Mouse (Mus musculus) right cerebral cortex, postnatal 10 days (tissue): Measurements from ENCODE around the gene Ces2g.

Experiments
- DNase-seq, 2 experiments: peaks; one replicate each; pipeline ENCODE4 v3.0.0; 2021; ENCODE audit warnings: low spot score in 2 of 2

Gene Ces2g

GRCm38 (mm10) chr8:104961537-104961961 is at the start of gene Ces2g:
TSS of gene Ces2g (plus strand) at chr8:104961718.
- no peak for DNase-seq

DNA sequence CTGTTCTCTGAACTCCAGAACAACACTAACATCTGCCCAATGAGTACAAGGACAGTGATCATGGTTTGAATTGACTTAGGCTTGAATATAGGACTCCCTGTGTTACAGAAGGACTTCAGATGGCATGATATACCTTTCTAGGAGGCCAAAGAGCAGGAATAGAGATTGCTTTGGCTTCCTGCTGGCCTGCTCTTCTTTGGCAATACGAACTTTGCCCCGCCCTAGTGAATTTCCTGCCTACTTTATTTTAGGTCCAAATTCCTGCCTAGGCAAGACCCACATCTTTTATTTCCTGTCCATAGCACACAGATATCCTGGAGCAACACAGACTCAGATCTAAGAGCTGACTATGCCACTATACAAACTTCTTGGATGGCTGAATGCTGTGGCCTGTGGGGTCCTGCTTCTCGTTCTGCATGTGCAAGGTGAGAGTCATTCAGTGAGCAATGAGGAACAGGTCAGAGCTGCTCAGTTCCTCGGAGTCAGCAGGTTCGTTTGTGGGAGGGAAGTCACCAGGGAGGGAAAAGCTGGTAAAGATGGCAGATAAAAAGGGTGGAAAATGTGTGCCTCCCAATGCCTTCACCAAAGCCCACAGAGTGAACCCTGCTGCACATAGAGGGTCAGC is 35.4 kb upstream of the Ces2g start, which contains the start of gene Ces2e:
TSS of gene Ces2e (plus strand) at position 289 of the 625 bp plus-strand sequence.
- no peak for DNase-seq

- DNase-seq, result no peak
Measured at GRCm38 (mm10) chr8:104927301-104927700, 34.2 kb upstream of the Ces2g start.

DNA sequence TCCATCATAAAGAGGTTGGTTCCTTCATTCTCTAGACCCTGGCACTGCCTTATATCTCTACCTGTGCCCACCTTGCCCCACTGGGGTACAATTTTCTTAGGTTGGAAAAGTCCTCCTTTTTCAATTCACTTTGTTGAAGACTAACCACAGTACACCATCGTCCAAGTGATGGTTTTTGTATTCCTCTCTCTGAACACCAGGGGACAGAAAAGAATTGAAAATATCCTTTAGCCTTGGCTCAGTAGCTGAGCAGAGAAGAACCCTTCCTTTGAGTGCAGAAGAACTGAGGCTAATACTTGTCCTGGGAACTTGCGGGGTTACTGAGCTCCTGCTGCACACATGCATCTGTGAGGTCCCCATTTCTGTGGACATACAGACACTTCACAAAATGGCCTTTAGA is 16.9 kb upstream of the Ces2g start:
- no peak for DNase-seq

DNA sequence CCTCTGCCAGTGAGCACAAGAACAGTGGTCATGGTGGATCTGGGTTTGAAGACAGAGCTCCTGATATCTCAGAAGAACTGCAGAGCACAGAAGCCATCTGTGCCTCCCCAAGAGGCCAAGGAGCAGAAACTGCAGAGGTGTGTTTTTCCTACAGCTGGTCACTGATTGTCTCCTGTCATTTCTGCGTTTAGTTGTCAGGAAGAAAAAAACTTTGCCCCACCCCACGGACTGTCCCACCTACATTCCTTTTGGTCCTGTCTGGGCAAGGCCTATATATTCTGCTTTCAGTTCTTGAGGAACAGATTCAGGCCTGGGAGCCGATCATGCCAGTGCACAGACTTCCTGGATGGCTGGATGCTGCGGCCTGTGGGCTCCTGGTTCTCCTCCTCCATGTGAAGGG is 14.5 kb upstream of the Ces2g start, which contains the start of gene Ces2f:
TSS of gene Ces2f (plus strand) at position 301 of the 400 bp plus-strand sequence.
- no peak for DNase-seq

DNA sequence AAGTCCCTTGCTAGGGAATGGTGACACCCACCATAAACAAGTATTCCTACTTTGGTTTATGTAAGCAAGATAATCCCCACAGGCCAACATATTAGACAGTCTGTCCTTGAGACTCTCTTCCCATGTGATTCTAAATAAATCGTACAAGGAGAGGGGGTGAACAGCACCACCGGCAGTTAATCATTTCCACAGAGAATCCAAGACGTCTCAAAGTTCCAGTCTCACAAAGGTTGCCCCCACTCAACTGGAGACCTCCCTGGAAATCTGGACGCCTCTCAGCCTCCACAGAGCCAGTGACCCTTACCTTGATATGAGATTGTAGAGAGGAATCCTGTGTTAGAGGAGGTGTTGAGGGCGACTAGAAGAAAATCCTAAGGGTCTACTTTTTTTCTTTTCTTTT is 12.5 kb upstream of the Ces2g start:
- no peak for DNase-seq

GRCm38 (mm10) chr8:104962229-104962901 is 847 bp downstream of the Ces2g start:
- DNase-seq, result no peak

DNA sequence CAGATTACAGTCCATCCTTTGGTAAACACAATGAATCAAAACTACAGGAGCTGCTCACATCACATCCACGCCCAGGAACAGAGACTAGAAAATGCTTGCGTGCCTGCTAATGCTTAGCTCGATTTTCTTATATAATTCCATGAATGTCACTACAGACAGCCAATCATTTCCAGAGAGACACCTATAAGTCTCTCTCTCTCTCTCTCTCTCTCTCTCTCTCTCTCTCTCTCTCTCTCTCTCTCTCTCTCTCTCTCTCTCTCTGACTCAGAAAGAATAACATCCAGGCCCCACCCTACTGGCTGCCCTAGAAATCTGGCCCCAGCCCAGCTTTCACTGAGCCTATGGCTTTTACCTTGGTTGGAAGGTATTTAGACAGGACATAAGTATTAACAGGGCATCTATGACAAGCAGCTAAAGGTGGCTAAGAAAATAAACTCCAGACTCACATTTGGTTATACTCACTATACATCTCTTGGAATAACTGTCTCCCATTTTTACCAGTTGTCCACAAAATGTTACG is 1.9 kb downstream of the Ces2g start:
- no peak for DNase-seq

DNA sequence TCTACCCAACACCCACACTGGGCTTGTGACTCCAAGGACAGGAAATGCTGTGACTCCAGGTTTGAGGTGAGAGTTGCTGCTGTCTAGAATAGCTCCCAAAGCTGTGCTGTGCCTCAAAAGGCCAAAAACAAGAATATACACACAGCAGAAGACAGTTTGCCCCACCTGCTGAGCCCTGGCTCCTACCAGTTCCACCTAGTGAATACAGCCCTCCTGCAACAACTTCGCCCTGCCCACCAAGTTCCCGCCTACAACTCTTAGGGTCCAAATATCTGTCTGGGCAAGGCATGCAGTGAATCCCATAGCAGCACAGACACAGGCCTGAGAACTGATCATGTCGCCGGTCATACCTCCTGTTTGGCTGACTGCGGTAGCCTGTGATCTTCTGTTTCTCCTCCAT is 22.6 kb downstream of the Ces2g start:
- DNase-seq, result no peak

GRCm38 (mm10) chr8:104984942-104985341 is 23.4 kb downstream of the Ces2g start:
- no peak for DNase-seq

GRCm38 (mm10) chr8:104998191-104998590 is 36.7 kb downstream of the Ces2g start:
- DNase-seq, result no peak

DNA sequence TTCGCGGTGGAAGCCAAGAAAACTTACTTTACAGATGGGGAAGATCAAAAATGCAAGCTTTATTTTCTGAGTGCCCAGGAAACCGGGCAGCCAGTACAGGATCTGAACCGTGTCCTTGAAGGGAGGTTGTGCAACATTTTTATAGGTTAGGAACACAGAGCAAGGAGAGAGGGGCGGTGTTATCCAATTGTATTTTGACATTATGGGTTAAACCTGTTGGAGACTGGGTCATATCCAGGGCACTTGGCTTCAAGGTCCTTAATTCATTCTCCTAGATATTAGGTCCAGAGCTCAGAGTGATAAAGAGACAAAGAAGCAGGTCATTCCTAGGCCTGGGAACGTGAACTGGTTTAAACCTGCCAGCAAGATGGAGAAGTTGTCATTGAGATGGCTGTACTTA is 37.7 kb downstream of the Ces2g start:
- DNase-seq, result no peak

DNA sequence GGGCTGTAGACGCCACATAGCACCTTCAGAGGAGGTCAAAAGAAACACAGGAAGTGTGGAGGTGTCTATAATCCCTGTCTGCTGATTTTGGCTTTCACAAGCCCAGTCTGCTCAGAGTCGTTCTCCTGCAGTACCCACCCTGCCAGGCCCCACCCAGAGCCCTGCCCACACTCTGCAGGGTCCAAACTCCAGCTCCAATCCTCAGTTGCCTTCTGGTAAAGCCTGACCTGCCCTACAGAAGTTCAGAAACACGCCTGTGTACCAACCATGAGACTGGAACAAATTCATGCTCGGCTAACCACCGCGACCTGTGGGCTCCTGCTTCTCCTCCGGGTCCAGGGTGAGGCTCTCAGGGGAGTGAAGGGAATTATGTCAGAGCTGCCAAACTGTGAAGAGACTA is 39.1 kb downstream of the Ces2g start, which contains the start of gene Ces2h:
TSS of gene Ces2h (plus strand) at position 268 of the 400 bp plus-strand sequence.
- DNase-seq, result no peak

DNA sequence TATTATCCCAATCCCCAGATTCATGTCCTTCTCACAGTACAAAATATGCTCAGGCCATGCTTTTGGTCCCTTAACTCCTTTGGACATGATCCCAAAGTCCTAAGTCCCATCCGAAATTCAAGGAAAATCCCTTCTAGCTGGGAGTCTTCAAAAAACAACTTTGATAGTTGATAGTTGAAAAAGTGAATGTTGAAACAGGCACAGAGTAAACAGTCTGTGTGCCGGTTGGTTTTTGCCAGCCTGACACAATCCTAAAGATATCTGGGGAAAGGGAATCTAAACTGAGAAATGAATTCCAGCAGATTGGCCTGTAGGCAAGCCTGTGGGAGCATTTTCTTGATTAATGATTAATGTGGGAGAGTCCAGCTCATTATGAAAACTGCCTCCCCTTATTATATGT is 48.5 kb downstream of the Ces2g start:
- DNase-seq, result no peak

- DNase-seq, result no peak
Measured at GRCm38 (mm10) chr8:105011136-105011535, 49.6 kb downstream of the Ces2g start.

- DNase-seq, result no peak
Measured at GRCm38 (mm10) chr8:105014391-105014790, 52.9 kb downstream of the Ces2g start.
